Mouse (Mus musculus): ENCODE data around the gene Nox4.

- TF ChIP-seq CTCF (IDR thresholded peaks at IDR 0.05; ENCODE audit: borderline replicate concordance, insufficient read depth, low read depth, low read length) (no peak), POLR2A (IDR thresholded peaks at IDR 0.05; ENCODE audit: borderline replicate concordance, insufficient read depth, low read length) (no peak)
These were observed 129.0 kb downstream of the Nox4 start for GRCm38 (mm10) chr7:87374935-87375334.
